Mouse (Mus musculus): ENCODE results near the gene Insyn1. TPM values are rescaled to one million over a fixed set of nuclear protein-coding genes. Genes with fewer than 3 reads are reported as not detected.

The Insyn1 gene
- total and polyA plus RNA-seq, 3 experiments = 2.4 to 5.5 (median 2.5) TPM

DNA sequence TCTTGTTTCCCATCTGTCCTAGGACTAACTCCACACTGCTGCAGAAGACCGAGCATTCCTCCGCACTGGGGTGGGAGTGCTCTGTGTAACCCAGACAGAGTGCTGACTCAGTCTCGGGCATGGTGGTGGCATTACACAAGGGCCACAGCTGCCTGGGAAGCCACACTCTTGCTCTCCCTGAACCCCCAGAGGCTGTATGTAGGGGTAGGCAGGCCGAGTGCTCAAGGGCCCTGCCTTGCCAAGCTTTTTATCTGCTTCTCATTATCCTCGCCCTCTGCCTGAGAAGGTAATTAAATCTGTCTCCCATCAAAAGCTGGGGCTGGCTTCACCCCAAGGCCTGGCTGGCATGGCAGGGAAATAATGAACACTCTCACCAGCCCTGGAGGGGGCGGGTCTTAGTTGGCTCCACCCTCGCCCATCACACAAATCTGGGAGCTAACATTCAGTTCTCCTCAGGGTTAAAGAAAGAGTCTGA, 30.9 kb upstream of the Insyn1 start:
- H3K4me2 ChIP-seq (ENCODE audit: insufficient read depth, low read depth, poor library complexity, severe bottlenecking) = no peak overlapping the region
- H3K27ac ChIP-seq (ENCODE audit: insufficient read depth, low read depth) = no peak overlapping the region
- in situ Hi-C loops (cut with MboI; ENCODE audit: low pct_ligation_motif_present, low pct_unique_long_range_greater_than_20kb, low sequenced_read_pairs) (no loop called here), dilution Hi-C loops (cut with MboI; ENCODE audit: extremely low pct_ligation_motif_present, extremely low pct_unique_long_range_greater_than_20kb, low sequenced_read_pairs) (no loop called here)
- H3K27me3 ChIP-seq (replicated peaks) = no peaks in the 10 kb centered on the region
- no peaks in the 10 kb centered on the region for H3K79me2 ChIP-seq (replicated peaks; ENCODE audit: control insufficient read depth, extremely low read depth, insufficient read depth, poor library complexity, severe bottlenecking)
- H3K9ac ChIP-seq (ENCODE audit: insufficient read depth, low read depth) = no peak overlapping the region
- TF ChIP-seq MAFK (IDR thresholded peaks at IDR 0.05; ENCODE audit: insufficient replicate concordance, low read length) = no peak
- no peak for TF ChIP-seq MAZ (IDR thresholded peaks at IDR 0.05; ENCODE audit: low read depth, low read length)
- no peak for TF ChIP-seq JUND (conservative IDR thresholded peaks at IDR 0.05; ENCODE audit: low read depth, low read length)
- no peak for TF ChIP-seq UBTF (IDR thresholded peaks at IDR 0.05; ENCODE audit: low read depth, low read length)
- TF ChIP-seq KAT2A (IDR thresholded peaks at IDR 0.05; ENCODE audit: insufficient replicate concordance, low read length) = no peak
- TF ChIP-seq E2F4 (IDR thresholded peaks at IDR 0.05; ENCODE audit: insufficient replicate concordance, low read depth, low read length) = no peak
- TF ChIP-seq TCF12 (IDR thresholded peaks at IDR 0.05; ENCODE audit: low read depth, low read length) = no peak
- no peak for TF ChIP-seq TBP (conservative IDR thresholded peaks at IDR 0.05; ENCODE audit: low read depth, low read length)
- TF ChIP-seq CTCF (conservative IDR thresholded peaks at IDR 0.05 in 1 of 2, IDR thresholded peaks at IDR 0.05 in 1 of 2; ENCODE audit: low read depth in 2 of 2, low read length in 2 of 2) = no peak
- no peak for TF ChIP-seq IRF4 (IDR thresholded peaks at IDR 0.05; ENCODE audit: low read depth, low read length)
- no peak for TF ChIP-seq NRF1 (IDR thresholded peaks at IDR 0.05; ENCODE audit: low read depth, low read length)
- TF ChIP-seq HCFC1 (IDR thresholded peaks at IDR 0.05; ENCODE audit: low read depth, low read length) = no peak
- no peak for TF ChIP-seq PAX5 (IDR thresholded peaks at IDR 0.05; ENCODE audit: low read length)
- no peak for DNase-seq (ENCODE audit: extremely low read depth)
- no peaks in the 10 kb centered on the region for H3K9me3 ChIP-seq (replicated peaks; ENCODE audit: low read length)
- H3K4me3 ChIP-seq (replicated peaks in 1 of 3; ENCODE audit: low read depth in 2 of 3, low read length in 2 of 3, poor library complexity in 1 of 3) = no peak overlapping the region
- H3K36me3 ChIP-seq (replicated peaks in 1 of 2; ENCODE audit: control insufficient read depth in 1 of 2, insufficient read depth in 1 of 2, low read length in 1 of 2) = no peaks in the 10 kb centered on the region
- no peaks in the 10 kb centered on the region for H3K4me1 ChIP-seq (ENCODE audit: control insufficient read depth in 1 of 2, insufficient read depth in 2 of 2)

DNA sequence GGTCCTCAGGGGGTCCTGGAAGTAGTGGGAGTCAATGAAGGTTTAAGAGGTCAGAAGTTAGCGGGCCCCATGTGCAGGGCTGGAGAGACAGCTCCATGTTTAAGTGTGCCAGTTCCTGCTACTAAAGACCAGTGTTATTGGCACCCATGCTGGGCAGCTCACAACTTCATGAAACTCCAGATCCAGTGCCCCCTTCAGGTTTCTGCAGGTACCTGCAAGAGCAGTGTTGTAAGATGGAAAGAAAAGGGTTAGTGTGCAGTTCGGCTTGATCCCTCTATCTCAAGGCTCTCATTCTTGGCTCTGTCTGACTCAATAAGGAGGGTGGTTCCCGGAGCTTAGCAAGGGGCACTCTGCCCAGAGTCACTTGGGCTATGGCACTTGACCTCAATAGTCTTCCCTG, 30.1 kb upstream of the Insyn1 start:
- H3K9ac ChIP-seq (ENCODE audit: insufficient read depth, low read depth) = no peak overlapping the region
- H3K4me3 ChIP-seq (replicated peaks in 1 of 3; ENCODE audit: low read depth in 2 of 3, low read length in 2 of 3, poor library complexity in 1 of 3) = no peak overlapping the region
- H3K27ac ChIP-seq (ENCODE audit: insufficient read depth, low read depth) = no peak overlapping the region
- H3K79me2 ChIP-seq (replicated peaks; ENCODE audit: control insufficient read depth, extremely low read depth, insufficient read depth, poor library complexity, severe bottlenecking) = no peaks in the 10 kb centered on the region
- in situ Hi-C loops (cut with MboI; ENCODE audit: low pct_ligation_motif_present, low pct_unique_long_range_greater_than_20kb, low sequenced_read_pairs) (no loop called here), dilution Hi-C loops (cut with MboI; ENCODE audit: extremely low pct_ligation_motif_present, extremely low pct_unique_long_range_greater_than_20kb, low sequenced_read_pairs) (no loop called here)
- no peaks in the 10 kb centered on the region for H3K27me3 ChIP-seq (replicated peaks)
- peak; percentile 26 for DNase-seq (ENCODE audit: extremely low read depth)
- H3K36me3 ChIP-seq (replicated peaks in 1 of 2; ENCODE audit: control insufficient read depth in 1 of 2, insufficient read depth in 1 of 2, low read length in 1 of 2) = no peaks in the 10 kb centered on the region
- no peaks in the 10 kb centered on the region for H3K4me1 ChIP-seq (ENCODE audit: control insufficient read depth in 1 of 2, insufficient read depth in 2 of 2)
- no peaks in the 10 kb centered on the region for H3K9me3 ChIP-seq (replicated peaks; ENCODE audit: low read length)
- TF ChIP-seq NRF1 (IDR thresholded peaks at IDR 0.05; ENCODE audit: low read depth, low read length) = no peak
- peak in 1 of 2 experiments; percentile 46; a peak in 2 of 4 replicates for TF ChIP-seq CTCF (conservative IDR thresholded peaks at IDR 0.05 in 1 of 2, IDR thresholded peaks at IDR 0.05 in 1 of 2; ENCODE audit: low read depth in 2 of 2, low read length in 2 of 2)
- no peak overlapping the region for H3K4me2 ChIP-seq (ENCODE audit: insufficient read depth, low read depth, poor library complexity, severe bottlenecking)

All from CH12.LX (cell line).